Mouse (Mus musculus): Measurements from ENCODE around the gene Dand5.

Gene Dand5

GRCm38 (mm10) chr8:84783198-84783918 lies 39.3 kb downstream of the Dand5 start:
- DNase-seq (ENCODE audit: low spot score): no peak

GRCm38 (mm10) chr8:84782680-84783079 lies 39.9 kb downstream of the Dand5 start:
- DNase-seq (ENCODE audit: low spot score): no peak

DNA sequence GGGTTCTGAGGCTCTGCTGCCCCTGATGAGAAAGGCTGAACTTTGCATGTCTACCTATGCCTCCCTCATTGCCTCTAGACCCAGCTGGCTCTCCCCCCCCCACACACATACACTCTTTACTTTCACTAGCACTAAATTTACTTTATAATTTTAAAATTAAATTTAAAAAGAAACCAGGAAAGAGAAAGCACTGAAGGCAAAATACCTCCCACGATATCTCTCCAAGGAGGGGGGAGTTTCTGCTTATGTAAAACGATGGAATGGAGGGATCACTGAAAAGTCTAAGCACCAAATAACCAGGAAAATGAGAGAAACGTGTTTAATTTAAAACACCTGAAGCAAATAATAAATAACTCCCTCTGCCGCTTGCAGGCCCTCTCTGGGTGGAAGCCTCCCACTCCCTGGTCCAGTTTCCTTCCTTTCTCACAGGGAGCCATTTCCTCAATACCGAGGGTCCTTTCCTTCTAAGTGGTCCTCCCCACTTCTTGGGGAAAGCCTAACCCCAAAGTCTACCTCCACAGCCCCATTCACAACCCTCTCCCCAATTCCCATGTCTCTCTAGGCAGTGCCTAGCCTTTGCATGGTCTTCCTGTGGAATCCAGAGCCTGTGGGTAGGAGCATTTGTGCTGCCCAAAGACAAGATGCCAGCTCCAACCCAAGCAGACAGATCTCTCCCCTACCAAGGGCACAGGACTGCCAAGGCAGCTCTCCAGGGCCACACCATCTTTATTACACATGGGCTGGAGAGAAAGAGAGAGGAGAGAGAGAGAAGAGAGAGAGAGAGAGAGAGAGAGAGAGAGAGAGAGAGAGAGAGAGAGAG lies 40.7 kb downstream of the Dand5 start:
- DNase-seq (ENCODE audit: low spot score): no peak

- no peak for DNase-seq (ENCODE audit: low spot score)
Observed at GRCm38 (mm10) chr8:84780949-84781680, 41.5 kb downstream of the Dand5 start.

DNA sequence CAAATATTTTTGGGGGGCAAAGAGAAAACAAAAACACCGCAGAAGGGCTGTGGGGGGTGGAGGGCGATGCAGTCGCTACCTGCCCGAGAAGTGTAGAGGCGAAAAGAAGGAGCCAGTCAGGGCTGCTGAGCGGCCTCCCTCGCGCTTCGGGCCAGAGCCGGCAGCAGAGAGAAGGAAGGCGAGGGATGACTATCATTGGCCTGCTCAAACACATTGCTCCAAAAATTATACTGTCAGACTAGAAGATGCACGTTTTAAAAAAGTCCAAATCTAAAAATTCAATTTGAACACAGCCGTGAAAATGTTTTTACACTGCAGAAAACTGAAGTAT lies 42.4 kb downstream of the Dand5 start:
- no peak for DNase-seq (ENCODE audit: low spot score)

GRCm38 (mm10) chr8:84779519-84780224 lies 43.0 kb downstream of the Dand5 start:
- no peak for DNase-seq (ENCODE audit: low spot score)

DNA sequence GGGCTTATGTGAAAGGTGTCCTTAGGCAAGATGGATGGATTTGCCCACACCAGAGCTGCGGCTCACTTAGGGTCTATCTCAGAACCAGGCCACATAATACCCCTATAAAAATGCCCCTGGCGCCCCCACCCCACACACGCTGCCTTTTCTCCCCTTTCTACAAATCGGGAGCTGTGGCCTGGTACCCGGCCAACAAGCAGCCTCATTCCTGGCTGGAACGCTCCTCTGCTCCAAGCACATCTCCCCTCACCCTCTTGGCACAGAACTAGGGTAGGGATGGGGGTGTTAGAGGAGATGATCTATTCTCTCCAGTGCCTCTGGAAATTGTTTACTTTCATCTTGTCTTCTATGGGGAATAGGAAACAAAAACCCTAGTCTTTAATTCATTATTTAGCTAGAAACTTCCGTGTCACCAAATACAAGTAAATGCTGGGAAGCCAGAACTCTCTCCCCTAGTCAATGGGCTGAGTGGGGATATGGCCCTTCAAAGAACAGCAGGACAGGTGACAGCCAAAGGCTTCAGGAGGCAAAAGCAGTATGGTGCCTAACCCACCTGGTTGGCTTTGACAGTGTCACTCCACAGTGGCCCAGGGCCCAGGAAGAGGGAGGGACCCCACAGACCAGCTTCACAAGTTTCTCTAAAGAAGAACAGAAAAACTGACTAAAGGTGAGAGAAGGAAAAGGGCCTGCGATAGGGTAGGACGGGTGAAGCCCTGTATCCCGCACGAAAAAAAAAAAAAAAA lies 43.8 kb downstream of the Dand5 start:
- no peak for DNase-seq (ENCODE audit: low spot score)

DNA sequence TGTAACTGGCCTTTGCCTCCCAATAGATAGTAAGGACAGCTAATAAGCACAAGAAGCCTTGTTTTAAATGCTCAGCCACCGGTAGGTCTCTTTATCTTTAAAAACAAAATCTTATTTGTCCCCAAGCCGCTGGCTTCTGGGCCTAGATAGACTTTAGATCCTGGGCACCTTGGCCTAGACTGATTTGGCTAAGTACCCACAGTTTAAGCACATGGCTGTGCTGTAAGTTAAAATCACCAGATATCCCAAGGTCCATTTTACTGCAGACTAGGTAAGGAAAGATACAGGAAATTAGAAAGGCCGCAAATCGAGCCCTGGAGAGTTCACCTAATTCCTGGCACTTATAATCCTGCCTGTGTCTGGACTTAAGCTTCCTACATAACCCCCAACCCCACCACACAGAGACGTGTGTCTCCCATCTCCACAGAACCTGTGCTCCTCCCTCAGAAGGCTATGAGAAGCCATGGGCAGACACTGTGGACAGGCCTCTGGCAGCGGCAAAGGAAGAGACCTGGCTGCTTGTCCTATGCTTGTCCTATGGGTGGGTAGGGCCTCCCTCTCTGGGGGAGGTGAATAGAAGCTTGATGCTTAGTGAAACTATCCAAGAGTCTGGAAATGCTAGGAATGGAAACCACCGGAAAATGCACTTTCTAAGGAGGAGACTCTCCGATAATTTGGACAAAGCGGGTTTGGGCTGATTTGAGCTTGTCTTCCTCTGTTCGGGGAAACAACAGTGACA lies 44.6 kb downstream of the Dand5 start:
- no peak for DNase-seq (ENCODE audit: low spot score)

DNA sequence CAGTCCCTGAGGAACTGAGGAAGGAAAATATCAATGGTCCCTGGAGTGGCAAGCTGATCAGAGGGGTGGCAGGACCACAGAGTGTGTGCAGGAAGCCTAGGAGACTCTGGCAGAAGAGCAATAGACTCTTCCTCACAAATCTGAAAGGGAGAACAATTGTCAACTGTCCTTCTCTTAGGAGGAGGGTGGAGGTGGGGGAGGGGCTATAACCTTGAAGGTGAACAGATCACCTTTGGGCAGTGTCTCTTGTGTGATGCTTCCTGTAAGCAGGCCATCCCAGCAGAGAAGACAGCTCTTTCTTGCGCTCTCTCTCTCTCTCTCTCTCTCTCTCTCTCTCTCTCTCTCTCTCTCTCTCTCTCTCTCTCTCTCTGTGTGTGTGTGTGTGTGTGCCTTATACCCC lies 46.1 kb downstream of the Dand5 start:
- no peak for DNase-seq (ENCODE audit: low spot score)

DNA sequence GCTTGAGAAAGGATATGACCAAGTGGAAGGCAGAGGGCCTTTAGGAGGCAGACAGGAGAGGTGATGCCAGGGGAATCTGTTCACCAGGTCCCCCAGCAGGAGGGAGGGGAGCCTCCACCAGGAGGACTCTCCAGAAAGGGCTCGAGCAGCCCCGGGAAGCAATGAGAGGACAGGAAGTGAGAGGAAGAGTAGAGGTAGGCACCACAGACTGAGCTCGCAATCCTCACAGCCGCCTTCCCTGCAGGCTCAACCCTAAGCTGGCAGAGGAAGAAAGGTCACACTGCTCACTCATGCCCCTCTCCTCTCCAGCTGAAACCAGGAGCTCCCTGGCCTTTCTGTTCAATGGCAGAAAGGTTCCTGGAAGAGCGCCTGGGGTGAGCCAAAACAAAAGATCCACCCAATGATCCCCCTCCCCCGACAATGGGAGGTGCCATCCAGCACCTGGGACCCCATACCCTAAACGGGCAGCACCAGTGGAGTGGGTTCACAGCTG lies 47.0 kb downstream of the Dand5 start:
- DNase-seq (ENCODE audit: low spot score): no peak

DNA sequence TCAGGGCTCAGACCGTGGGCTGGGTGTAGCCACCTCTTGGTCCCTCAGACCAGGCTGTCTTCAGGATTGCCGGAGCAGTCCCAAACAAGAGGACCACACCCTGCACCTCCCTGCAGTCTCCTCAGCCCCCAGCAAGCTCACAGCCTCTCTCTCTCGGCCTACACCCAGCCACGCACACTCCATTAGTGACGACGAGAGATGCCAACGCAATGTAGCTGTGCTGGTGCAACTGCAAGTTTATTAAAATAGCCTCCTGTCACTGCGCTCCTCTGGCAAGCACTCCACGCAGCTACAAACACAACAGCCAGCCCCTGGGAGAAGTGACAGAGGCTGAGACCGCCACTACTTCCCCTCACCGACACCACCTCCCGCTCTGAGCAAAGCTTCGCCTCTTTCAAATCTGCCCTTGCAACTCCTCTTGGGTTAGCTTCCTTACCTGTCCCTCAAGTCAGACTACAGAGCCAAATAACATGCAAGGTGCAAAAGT lies 47.5 kb downstream of the Dand5 start:
- no peak for DNase-seq (ENCODE audit: low spot score)

DNA sequence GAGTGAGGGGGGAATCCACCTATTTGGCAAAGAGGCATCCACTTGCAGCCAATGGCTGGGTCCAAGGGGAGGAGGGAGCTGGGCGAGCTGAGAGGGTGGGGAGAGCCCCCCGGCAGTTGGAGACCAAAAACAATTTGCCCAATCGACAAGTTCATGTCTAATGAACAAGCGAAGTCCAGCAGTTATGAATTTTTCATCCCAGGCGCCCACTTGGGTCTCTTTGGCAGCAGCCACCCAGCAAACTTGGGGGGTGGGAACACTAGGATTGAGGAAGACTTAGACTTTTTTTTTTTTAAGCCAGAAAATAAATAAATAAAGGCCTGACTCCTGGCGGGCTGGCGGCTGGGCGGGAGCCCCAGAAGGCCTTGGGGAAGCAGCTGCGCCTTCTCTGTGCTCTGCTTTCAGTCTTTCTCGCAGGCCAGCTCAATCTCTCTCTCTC lies 48.1 kb downstream of the Dand5 start:
- peak; percentile 61 for DNase-seq (ENCODE audit: low spot score)

- peak; percentile 70 for DNase-seq (ENCODE audit: low spot score)
Observed at GRCm38 (mm10) chr8:84773833-84774232, 48.8 kb downstream of the Dand5 start.

DNA sequence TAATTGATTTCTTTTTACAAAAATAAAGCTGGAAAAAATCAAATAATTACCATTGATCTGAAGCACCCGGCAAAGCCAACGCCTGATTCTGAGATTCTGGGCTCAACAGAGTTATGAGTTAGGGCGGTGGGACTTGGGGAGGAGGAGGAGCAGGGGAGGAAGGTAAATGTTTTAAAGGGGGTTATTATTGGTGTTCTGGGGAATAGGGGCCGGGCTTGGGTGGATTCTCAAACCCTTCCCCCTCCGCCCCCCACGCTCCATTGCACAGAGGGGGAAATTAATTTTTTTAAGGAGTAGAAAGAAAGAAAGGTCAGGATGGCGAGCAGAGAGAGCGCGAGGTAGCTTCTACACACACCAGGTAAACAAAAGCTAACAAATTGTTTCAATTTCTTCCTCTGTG lies 49.3 kb downstream of the Dand5 start:
- no peak for DNase-seq (ENCODE audit: low spot score)

GRCm38 (mm10) chr8:84772628-84773027 lies 50.0 kb downstream of the Dand5 start:
- no peak for DNase-seq (ENCODE audit: low spot score)

DNA sequence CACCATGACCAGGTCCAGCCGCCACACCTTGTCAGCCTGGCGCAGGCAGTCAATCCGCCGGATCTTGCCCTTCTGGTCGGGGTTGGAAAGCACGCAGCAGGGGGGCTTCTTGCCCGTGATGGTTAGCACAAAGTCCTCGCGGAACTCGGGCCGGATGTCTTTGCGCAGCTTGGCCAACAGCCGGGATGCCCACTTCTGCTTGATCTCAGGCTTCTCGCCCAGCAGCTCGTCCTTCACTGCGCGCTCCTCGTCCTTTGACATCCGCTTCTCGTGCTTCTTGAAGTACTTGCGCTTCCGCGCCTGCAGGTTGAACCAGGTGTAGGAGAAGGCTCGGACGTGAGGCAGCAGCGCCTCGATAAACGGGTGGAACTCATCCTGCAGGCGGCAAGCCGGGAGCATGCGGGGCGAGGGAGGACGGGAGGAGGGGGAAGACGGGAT lies 50.7 kb downstream of the Dand5 start:
- no peak for DNase-seq (ENCODE audit: low spot score)

DNA sequence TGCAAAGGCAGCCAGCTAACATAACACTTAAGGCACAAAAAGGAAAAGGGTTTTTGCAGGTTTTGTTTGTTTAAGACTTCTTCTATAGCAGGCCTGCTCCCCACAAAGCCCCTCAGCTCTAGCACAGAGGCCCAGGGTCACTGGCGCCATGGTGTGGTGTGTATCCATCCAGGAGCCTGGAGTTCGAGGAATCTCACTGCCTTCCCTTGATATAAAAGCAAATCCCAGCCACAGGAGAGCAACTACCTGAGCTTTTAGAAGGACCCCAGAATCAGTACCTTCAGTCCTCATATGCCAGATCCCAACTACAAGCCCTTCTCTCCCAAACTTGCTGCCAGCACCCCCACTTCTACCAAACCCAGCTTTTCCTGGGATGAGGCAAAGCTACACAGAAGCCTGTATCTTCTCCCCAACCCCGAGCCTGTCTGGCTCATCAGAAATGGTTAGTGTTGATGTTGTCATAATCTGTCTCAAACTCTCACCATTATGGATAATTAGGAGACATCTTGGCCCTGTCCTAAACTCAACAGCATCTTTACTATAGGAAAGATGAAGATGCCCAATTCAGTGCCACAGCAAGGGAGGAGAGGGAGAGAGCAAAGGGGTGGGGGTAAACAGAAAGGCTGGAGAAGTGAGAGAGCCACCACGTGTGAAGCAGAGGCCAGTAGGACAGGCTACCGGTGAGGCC lies 51.5 kb downstream of the Dand5 start:
- no peak for DNase-seq (ENCODE audit: low spot score)

GRCm38 (mm10) chr8:84770100-84770953 lies 52.3 kb downstream of the Dand5 start:
- DNase-seq (ENCODE audit: low spot score): no peak

- DNase-seq (ENCODE audit: low spot score): no peak
Observed at GRCm38 (mm10) chr8:84769324-84769723, 53.3 kb downstream of the Dand5 start.
